Mouse (Mus musculus): ENCODE data around the gene Des. TPM values are rescaled to one million over a fixed set of nuclear protein-coding genes. Genes with fewer than 3 reads are reported as not detected.

Des gene
- polyA plus RNA-seq, 1 experiment from 2014 or later: 218 TPM

DNA sequence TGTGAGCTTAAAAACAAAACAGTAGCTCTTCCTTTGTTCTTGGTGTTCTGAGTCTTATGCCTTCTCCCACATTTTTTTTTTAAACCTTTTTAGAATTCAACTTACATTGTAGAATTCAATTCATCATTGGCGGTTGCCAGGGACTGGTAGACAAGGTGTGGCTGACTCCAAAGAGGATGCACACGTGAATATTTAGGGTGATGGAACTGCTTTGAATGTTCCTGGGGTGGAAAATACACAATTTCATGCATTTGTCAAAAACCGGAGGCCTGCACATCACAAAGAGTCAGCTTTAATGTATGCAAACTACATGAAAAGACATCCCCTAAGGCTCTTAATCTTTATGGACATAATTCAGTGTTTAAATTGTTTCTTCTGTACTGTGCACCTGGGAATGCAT, 13.1 kb downstream of the Des start:
- no peak overlapping the region for H3K4me3 ChIP-seq (ENCODE audit: low read depth, low read length)
- DNase-seq (ENCODE audit: low spot score): no peak
- 43% methylated on average over 3 of the region's 3 CpGs for WGBS
- peaks cover 10% of the 10 kb centered on the region for H3K4me1 ChIP-seq (ENCODE audit: control insufficient read depth, insufficient read depth, low read length)
- ATAC-seq (ENCODE audit: low read depth): no peak
- H3K4me2 ChIP-seq (ENCODE audit: low read depth, low read length): no peak overlapping the region
- no peak overlapping the region for H3K27ac ChIP-seq (replicated peaks; ENCODE audit: low read depth, low read length)
- H3K9me3 ChIP-seq (ENCODE audit: control insufficient read depth, low read length): no peaks in the 10 kb centered on the region
- H3K36me3 ChIP-seq (ENCODE audit: control insufficient read depth, insufficient read depth, low read length): no peaks in the 10 kb centered on the region
- no peak overlapping the region for H3K9ac ChIP-seq (ENCODE audit: low read depth, low read length)
- H3K27me3 ChIP-seq (replicated peaks; ENCODE audit: control insufficient read depth, insufficient read depth, low read length): peaks cover 15% of the 10 kb centered on the region; the same call in 1 of the 2 replicates

DNA sequence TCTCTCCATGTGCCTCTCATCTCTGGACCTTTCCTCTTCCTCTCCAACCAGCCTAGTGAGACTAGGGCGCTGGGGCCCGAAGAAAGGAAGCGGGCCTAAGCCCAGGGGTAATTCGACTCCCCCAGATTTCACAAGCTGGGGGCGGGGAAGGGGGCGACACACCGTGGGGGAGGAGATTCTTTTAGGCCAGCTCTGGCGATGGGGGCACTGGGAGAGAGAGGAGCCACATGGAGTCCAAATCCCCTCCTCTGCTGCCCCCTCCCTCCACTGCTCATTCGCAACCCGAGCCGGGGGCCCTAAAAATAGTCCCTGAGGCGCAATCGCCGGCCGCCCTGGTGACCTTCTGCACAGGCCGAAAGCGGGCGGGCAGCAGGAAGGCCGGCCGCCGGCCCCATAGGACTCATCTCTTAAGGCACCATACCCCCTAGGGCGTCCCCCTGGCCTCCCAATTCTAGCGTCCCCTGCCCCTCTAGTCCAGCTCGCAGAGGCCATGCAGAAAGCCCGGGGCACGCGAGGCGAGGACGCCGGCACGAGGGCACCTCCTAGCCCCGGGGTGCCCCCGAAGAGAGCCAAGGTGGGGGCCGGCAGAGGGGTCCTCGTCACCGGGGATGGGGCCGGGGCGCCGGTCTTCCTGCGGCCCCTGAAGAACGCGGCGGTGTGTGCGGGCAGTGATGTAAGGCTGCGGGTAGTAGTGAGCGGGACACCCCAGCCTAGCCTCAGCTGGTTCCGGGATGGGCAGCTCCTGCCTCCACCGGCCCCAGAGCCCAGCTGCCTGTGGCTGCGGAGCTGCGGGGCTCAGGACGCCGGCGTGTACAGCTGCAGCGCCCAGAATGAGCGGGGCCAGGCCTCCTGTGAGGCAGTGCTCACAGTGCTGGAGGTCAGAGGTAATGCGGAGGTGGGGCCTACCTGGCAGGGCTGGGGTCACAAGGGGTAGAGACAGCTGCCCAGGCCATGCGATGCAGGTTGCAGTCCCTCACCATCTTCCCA, 15.1 kb downstream of the Des start, which contains the start of gene Speg:
TSS of gene Speg (plus strand) at position 348 of the 987 bp plus-strand sequence.
- H3K27ac ChIP-seq (replicated peaks; ENCODE audit: low read depth, low read length): no peak within 1 kb of the TSS; the same call in 1 of the 2 replicates
- peak within 1 kb of the TSS; percentile 35 for H3K4me3 ChIP-seq (ENCODE audit: low read depth, low read length)
- DNase-seq (ENCODE audit: low spot score) (no peak), ATAC-seq (ENCODE audit: low read depth) (peak; percentile 56)
- H3K4me2 ChIP-seq (ENCODE audit: low read depth, low read length): peak within 1 kb of the TSS; percentile 65
- H3K4me1 ChIP-seq (ENCODE audit: control insufficient read depth, insufficient read depth, low read length): peaks cover 10% of the 10 kb centered on the region
- H3K9me3 ChIP-seq (ENCODE audit: control insufficient read depth, low read length): no peaks in the 10 kb centered on the region
- peaks cover 7% of the 10 kb centered on the region; the same call in 1 of the 2 replicates for H3K27me3 ChIP-seq (replicated peaks; ENCODE audit: control insufficient read depth, insufficient read depth, low read length)
- 5% methylated on average over 40 of the region's 57 CpGs for WGBS
- H3K9ac ChIP-seq (ENCODE audit: low read depth, low read length): peak within 1 kb of the TSS; percentile 62
- no peaks in the 10 kb centered on the region for H3K36me3 ChIP-seq (ENCODE audit: control insufficient read depth, insufficient read depth, low read length)

DNA sequence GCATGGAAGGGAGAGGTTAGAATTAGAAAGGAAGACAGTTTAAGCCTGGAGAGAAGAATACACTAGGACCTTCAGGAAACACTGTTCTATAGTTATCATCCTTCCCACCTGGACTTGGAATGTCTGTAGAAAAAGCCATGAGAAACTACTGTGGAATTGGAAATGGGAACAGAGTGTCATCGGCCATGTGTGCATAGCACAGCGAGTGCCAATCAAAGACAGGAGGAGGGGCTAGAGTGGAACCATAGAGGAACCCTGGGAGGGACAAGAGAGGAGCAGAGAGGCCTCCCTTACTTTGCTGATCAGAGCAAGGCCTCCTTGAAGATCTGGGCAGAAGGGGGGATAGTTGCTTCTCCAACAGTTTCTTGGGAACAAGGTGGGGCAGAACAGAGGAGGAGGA, 19.1 kb downstream of the Des start:
- H3K4me1 ChIP-seq (ENCODE audit: control insufficient read depth, insufficient read depth, low read length): peaks cover 10% of the 10 kb centered on the region
- H3K4me3 ChIP-seq (ENCODE audit: low read depth, low read length): no peak overlapping the region
- no peak overlapping the region for H3K27ac ChIP-seq (replicated peaks; ENCODE audit: low read depth, low read length)
- H3K9ac ChIP-seq (ENCODE audit: low read depth, low read length): no peak overlapping the region
- peaks cover 10% of the 10 kb centered on the region; the same call in 1 of the 2 replicates for H3K27me3 ChIP-seq (replicated peaks; ENCODE audit: control insufficient read depth, insufficient read depth, low read length)
- no peak for ATAC-seq (ENCODE audit: low read depth)
- no peak overlapping the region for H3K4me2 ChIP-seq (ENCODE audit: low read depth, low read length)
- no peak for DNase-seq (ENCODE audit: low spot score)
- H3K36me3 ChIP-seq (ENCODE audit: control insufficient read depth, insufficient read depth, low read length): no peaks in the 10 kb centered on the region
- 64% methylated on average over 2 of the region's 2 CpGs for WGBS
- no peaks in the 10 kb centered on the region for H3K9me3 ChIP-seq (ENCODE audit: control insufficient read depth, low read length)

DNA sequence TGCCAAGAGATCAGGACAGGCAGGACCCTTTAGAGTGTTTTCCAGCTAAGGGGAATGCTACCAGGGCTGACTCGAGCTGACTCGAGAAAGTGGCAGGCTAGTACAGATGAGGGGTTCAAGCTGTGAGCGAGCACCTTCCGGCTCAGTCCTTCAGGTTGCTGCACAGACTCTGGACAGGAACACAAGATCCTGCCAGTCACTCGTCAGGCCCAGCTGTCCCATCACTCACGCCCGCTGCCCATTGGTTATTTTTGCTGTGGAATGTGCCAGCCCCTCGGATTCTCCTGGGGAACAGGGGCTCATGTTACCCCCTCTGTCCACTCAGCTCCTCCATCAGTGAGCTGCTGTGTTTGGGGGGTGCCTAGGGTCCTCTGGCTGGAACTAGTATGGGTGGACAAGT, 19.8 kb downstream of the Des start:
- Histone ChIP-seq H3K4me1 (ENCODE audit: control insufficient read depth, insufficient read depth, low read length) (peaks cover 7% of the 10 kb centered on the region), H3K27ac (replicated peaks; ENCODE audit: low read depth, low read length) (no peak overlapping the region), H3K9me3 (ENCODE audit: control insufficient read depth, low read length) (no peaks in the 10 kb centered on the region), H3K36me3 (ENCODE audit: control insufficient read depth, insufficient read depth, low read length) (no peaks in the 10 kb centered on the region), H3K4me2 (ENCODE audit: low read depth, low read length) (no peak overlapping the region), H3K27me3 (replicated peaks; ENCODE audit: control insufficient read depth, insufficient read depth, low read length) (0 out of 2 replicates have a peak, but pooled peaks cover 10% of the 10 kb centered on the region), H3K4me3 (ENCODE audit: low read depth, low read length) (no peak overlapping the region), H3K9ac (ENCODE audit: low read depth, low read length) (no peak overlapping the region)
- no peak; the same call in 1 of the 2 replicates for ATAC-seq (ENCODE audit: low read depth)
- 45% methylated on average over 8 of the region's 8 CpGs for WGBS
- DNase-seq (ENCODE audit: low spot score): peak; percentile 61

DNA sequence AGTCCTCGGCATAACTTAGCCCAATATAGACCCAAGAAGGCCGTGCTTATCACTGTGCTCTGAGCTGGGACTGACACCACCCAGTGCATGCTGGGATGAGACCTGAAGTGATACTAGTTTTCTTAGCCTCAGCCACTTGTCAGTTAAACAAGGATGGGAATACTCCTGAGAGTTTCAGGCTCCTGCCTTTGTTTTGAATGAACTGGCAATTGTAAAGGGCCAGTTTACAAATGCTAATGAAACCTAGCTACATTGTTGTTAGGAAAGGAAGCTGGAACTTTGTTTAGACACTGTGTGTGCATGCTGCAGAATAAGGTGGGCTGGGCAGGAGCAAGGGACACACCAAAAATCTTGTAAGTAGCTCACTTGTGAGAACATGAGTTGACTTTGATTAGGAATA, 20.8 kb downstream of the Des start:
- DNase-seq (ENCODE audit: low spot score) (no peak), ATAC-seq (ENCODE audit: low read depth) (no peak)
- peaks cover 4% of the 10 kb centered on the region for H3K4me1 ChIP-seq (ENCODE audit: control insufficient read depth, insufficient read depth, low read length)
- H3K9me3 ChIP-seq (ENCODE audit: control insufficient read depth, low read length): no peaks in the 10 kb centered on the region
- no peaks in the 10 kb centered on the region for H3K36me3 ChIP-seq (ENCODE audit: control insufficient read depth, insufficient read depth, low read length)
- 51% methylated on average over 2 of the region's 2 CpGs for WGBS
- H3K9ac ChIP-seq (ENCODE audit: low read depth, low read length): no peak overlapping the region
- H3K4me2 ChIP-seq (ENCODE audit: low read depth, low read length): peak overlapping the region; percentile 91
- H3K27me3 ChIP-seq (replicated peaks; ENCODE audit: control insufficient read depth, insufficient read depth, low read length): peaks cover 5% of the 10 kb centered on the region; the same call in 1 of the 2 replicates
- no peak overlapping the region for H3K4me3 ChIP-seq (ENCODE audit: low read depth, low read length)
- H3K27ac ChIP-seq (replicated peaks; ENCODE audit: low read depth, low read length): no peak overlapping the region

DNA sequence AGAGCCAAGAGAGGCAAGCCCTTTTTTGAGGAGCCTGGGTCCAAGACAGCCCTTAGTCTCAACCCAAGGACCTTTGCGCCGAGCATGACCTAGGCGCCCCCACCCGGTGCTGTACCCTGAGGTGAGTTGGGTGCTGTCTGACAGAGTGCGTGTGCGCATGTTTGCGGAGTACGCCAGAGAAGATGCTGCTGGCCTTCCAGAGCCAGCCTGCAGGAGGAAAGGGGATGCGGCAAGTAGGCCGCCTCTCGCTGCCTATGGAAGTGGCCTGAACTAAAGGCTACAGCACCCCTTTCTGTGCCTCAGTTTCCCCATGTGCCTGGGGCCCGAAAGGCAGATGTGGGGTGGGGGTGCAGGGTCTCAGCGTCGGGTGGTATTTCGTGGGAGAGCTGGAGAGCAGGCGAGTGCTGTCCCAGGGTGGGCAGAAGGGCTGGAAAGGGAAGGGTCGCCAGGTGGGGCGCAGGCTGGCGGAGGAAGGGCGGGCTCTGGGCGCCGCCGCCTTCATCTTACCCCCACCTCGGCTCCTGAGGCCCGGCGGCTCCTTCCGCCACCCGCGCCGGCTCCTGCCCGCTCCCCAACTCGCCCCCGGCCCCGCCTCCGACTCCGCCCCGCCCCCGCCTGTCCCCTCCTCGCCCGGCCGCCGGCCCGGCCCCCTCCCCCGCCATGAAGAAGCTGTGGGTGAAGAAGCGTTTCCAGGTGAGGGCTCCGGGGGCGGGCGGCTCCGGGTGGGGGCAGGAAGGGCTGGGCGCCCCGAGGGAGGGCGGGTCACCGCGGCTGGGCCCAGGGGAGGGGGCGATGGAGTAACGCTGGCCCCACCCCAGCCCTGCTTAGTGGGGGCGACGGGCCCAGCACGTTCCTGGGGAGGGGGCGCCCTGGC, 21.6 kb downstream of the Des start:
- H3K27me3 ChIP-seq (replicated peaks; ENCODE audit: control insufficient read depth, insufficient read depth, low read length): peaks cover 12% of the 10 kb centered on the region
- ATAC-seq (ENCODE audit: low read depth) (peak; percentile 68), DNase-seq (ENCODE audit: low spot score) (peak; percentile 65)
- no peaks in the 10 kb centered on the region for H3K9me3 ChIP-seq (ENCODE audit: control insufficient read depth, low read length)
- WGBS: 3% methylated on average over 19 of the region's 60 CpGs
- no peaks in the 10 kb centered on the region for H3K36me3 ChIP-seq (ENCODE audit: control insufficient read depth, insufficient read depth, low read length)
- peak overlapping the region; percentile 72 for H3K27ac ChIP-seq (replicated peaks; ENCODE audit: low read depth, low read length)
- peaks cover 4% of the 10 kb centered on the region for H3K4me1 ChIP-seq (ENCODE audit: control insufficient read depth, insufficient read depth, low read length)
- H3K9ac ChIP-seq (ENCODE audit: low read depth, low read length): peak overlapping the region; percentile 82
- H3K4me3 ChIP-seq (ENCODE audit: low read depth, low read length): peak overlapping the region; percentile 73
- peak overlapping the region; percentile 91 for H3K4me2 ChIP-seq (ENCODE audit: low read depth, low read length)

DNA sequence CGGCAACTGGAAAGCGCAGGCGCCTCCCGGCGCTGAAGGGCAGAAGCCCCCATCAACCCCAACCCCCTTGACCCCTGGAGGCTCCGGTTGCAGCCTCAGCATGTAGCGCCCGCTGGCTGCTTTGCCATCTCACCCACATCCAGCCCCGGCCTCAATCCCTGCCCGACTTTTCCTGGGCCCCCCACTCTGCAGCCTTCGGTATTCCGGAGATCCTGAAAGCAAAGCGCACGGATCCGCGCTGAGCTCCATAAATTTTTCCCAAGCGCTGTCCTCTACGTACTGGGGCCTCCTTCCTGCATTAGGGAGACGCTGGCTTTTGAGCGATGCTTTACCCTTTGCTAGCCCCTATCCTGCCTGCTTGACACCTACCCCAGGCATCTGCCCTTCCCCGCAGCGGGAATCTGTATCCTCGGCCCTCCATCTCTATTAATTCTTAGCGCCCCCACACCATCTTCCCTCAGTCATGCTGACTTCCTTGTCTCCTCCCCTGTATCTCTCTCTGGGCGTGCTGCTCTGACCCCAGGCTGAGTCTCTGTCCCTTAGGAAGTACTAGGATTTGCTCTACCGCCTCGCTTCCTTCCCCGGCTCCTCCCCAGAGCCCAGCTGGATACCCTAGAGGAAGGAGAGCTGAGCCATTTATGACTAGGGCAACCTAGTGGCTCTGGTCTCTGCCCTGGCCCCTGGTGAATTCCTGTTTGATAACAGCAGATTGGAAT, 22.4 kb downstream of the Des start:
- Histone ChIP-seq H3K36me3 (ENCODE audit: control insufficient read depth, insufficient read depth, low read length) (no peaks in the 10 kb centered on the region), H3K4me1 (ENCODE audit: control insufficient read depth, insufficient read depth, low read length) (peaks cover 5% of the 10 kb centered on the region), H3K4me2 (ENCODE audit: low read depth, low read length) (peak overlapping the region; percentile 91), H3K27ac (replicated peaks; ENCODE audit: low read depth, low read length) (peak overlapping the region; percentile 72), H3K4me3 (ENCODE audit: low read depth, low read length) (peak overlapping the region; percentile 73), H3K9ac (ENCODE audit: low read depth, low read length) (peak overlapping the region; percentile 82), H3K27me3 (replicated peaks; ENCODE audit: control insufficient read depth, insufficient read depth, low read length) (peaks cover 20% of the 10 kb centered on the region), H3K9me3 (ENCODE audit: control insufficient read depth, low read length) (no peaks in the 10 kb centered on the region)
- ATAC-seq (ENCODE audit: low read depth) (peak; percentile 17; the same call in 1 of the 2 replicates), DNase-seq (ENCODE audit: low spot score) (no peak)
- under 1% methylated on average over 23 of the region's 28 CpGs for WGBS
